In genomic region chr4:46089524-46090125, GRCm38 (mm10) we compare ENCODE assay signal across 24 mouse cellular contexts. TPM values are rescaled to one million over a fixed set of nuclear protein-coding genes. Genes with fewer than 3 reads are reported as not detected.
DNase-seq lines count a peak whose midpoint lies in the region; ATAC-seq and TF ChIP-seq lines count a peak whose summit lies in the region.
"Had no signal": no experiment of that assay in that cellular context is flagged by ENCODE, and none has a peak within 500 bp of the region (broad histone marks: within the 10 kb centered on the region; RNA-seq: fewer than 3 reads in every experiment).

No protein-coding gene starts in this region.

- H3K27me3 ChIP-seq in hindbrain, postnatal 0 days (ENCODE audit: insufficient read depth, low read length) = no peaks in the 10 kb centered on the region
- H3K27me3 ChIP-seq in hindbrain, embryonic 11.5 days (ENCODE audit: control insufficient read depth, insufficient read depth, low read length) = no peaks in the 10 kb centered on the region
- H3K27me3 ChIP-seq: CH12.LX; forebrain, embryonic 13.5 days; hindbrain, embryonic 13.5 days; intestine, embryonic 15.5 days; liver, embryonic 13.5 days; neural tube, embryonic 13.5 days had no signal

- ATAC-seq in cerebellum, adult (ENCODE audit: insufficient number of reproducible peaks, low FRiP score, low TSS enrichment) = no peak
- ATAC-seq in hindbrain, postnatal 0 days = peak; percentile 4; the same call in 1 of the 2 replicates
- no peak for ATAC-seq in hindbrain, embryonic 11.5 days (ENCODE audit: low FRiP score)
- ATAC-seq: forebrain, embryonic 13.5 days; intestine, embryonic 15.5 days had no signal

- no peak overlapping the region for H3K4me3 ChIP-seq in hindbrain, postnatal 0 days (ENCODE audit: low read length)
- no peak overlapping the region for H3K4me3 ChIP-seq in hindbrain, embryonic 11.5 days (ENCODE audit: low read depth, low read length)
- H3K4me3 ChIP-seq: embryonic facial prominence, embryonic 10.5 days; forebrain, embryonic 13.5 days; heart, adult 2 months; hindbrain, embryonic 13.5 days; intestine, embryonic 15.5 days; liver, embryonic 13.5 days; myocyte; neural tube, embryonic 13.5 days had no signal

- 62% methylated on average over 14 of the region's 14 CpGs for WGBS in hindbrain, postnatal 0 days
- WGBS in hindbrain, embryonic 11.5 days = 81% methylated on average over 14 of the region's 14 CpGs

- no peak overlapping the region for H3K27ac ChIP-seq in hindbrain, postnatal 0 days
- no peak overlapping the region for H3K27ac ChIP-seq in hindbrain, embryonic 11.5 days (ENCODE audit: low read depth, low read length)
- H3K27ac ChIP-seq: embryonic facial prominence, embryonic 10.5 days; forebrain, embryonic 13.5 days; heart, adult 2 months; hindbrain, embryonic 13.5 days; intestine, embryonic 15.5 days; liver, embryonic 13.5 days; neural tube, embryonic 13.5 days had no signal

- DNase-seq in cerebellum, postnatal 14 days = peak; percentile 63 to 64
- peak; percentile 54 for DNase-seq in hindbrain, postnatal 0 days (ENCODE audit: low spot score)
- DNase-seq in hindbrain, embryonic 11.5 days (ENCODE audit: low spot score) = no peak
- peak; percentile 72 for DNase-seq in Muller cell, postnatal 12 days (ENCODE audit: inconsistent ontology term)
- DNase-seq in fibroblast of lung, adult 2 months (ENCODE audit: low read depth) = peak; percentile 45
- no peak for DNase-seq in kidney, postnatal 4 days
- DNase-seq: adrenal gland, postnatal 10 days; B cell, adult 2 months; gastrocnemius, postnatal 36 days; heart, adult 2 months; kidney, adult 8-10 months; kidney, postnatal 14 days; liver, embryonic 13.5 days; lung, adult 2 months; midbrain, embryonic 14.5 days; thymus, postnatal 14 days had no signal

- no peaks in the 10 kb centered on the region for H3K36me3 ChIP-seq in hindbrain, postnatal 0 days (ENCODE audit: insufficient read depth, low read length)
- H3K36me3 ChIP-seq in hindbrain, embryonic 11.5 days (ENCODE audit: control insufficient read depth, insufficient read depth, low read length) = no peaks in the 10 kb centered on the region
- H3K36me3 ChIP-seq: embryonic facial prominence, embryonic 10.5 days; hindbrain, embryonic 13.5 days; intestine, embryonic 15.5 days; neural tube, embryonic 13.5 days had no signal

- peaks cover 6% of the 10 kb centered on the region; the same call in 1 of the 2 replicates for H3K4me1 ChIP-seq in hindbrain, postnatal 0 days (ENCODE audit: insufficient read depth, low read length)
- H3K4me1 ChIP-seq in hindbrain, embryonic 11.5 days (replicated peaks; ENCODE audit: control insufficient read depth, insufficient read depth, low read length) = no peaks in the 10 kb centered on the region
- H3K4me1 ChIP-seq: forebrain, embryonic 13.5 days; intestine, embryonic 15.5 days had no signal

- H3K9me3 ChIP-seq in hindbrain, postnatal 0 days (ENCODE audit: low read length) = no peaks in the 10 kb centered on the region
- H3K9me3 ChIP-seq in hindbrain, embryonic 11.5 days (ENCODE audit: control insufficient read depth, low read length) = no peaks in the 10 kb centered on the region
- H3K9me3 ChIP-seq: embryonic facial prominence, embryonic 10.5 days; forebrain, embryonic 13.5 days; hindbrain, embryonic 13.5 days; intestine, embryonic 15.5 days; liver, embryonic 13.5 days; neural tube, embryonic 13.5 days had no signal

- TF ChIP-seq CTCF in hindbrain, postnatal 0 days (IDR thresholded peaks at IDR 0.05; ENCODE audit: low read depth) = no peak

- H3K4me2 ChIP-seq in hindbrain, postnatal 0 days (ENCODE audit: low read depth, low read length) = no peak overlapping the region
- H3K4me2 ChIP-seq in hindbrain, embryonic 11.5 days (replicated peaks; ENCODE audit: low read depth, low read length) = no peak overlapping the region
- H3K4me2 ChIP-seq: forebrain, embryonic 13.5 days; hindbrain, embryonic 13.5 days; intestine, embryonic 15.5 days; liver, embryonic 13.5 days; neural tube, embryonic 13.5 days had no signal

- H3K9ac ChIP-seq in hindbrain, postnatal 0 days (replicated peaks; ENCODE audit: low read length) = no peak overlapping the region
- no peak overlapping the region for H3K9ac ChIP-seq in hindbrain, embryonic 11.5 days (ENCODE audit: low read depth, low read length)
- H3K9ac ChIP-seq: forebrain, embryonic 13.5 days; hindbrain, embryonic 13.5 days; intestine, embryonic 15.5 days; liver, embryonic 13.5 days; neural tube, embryonic 13.5 days had no signal

RNA-seq across cellular contexts. Expression of gene Ncbp1, which starts 48.8 kb away (rescaled TPM):
- total RNA-seq in hindbrain, postnatal 0 days (2014; rRNA removed) = 34.8 and 35.3 TPM in 2 replicates
- polyA plus RNA-seq in hindbrain, postnatal 0 days (2015; fragmentation: Nextera tagmentation; extraction: Ambion mirVana) = 44.7 and 46.2 TPM in 2 replicates
- 124 and 139 TPM in 2 replicates for polyA plus RNA-seq in hindbrain, embryonic 11.5 days (2014; fragmentation: Nextera tagmentation; extraction: Ambion mirVana)

RNA-seq across cellular contexts. Expression of gene Tstd2, which starts 48.9 kb away (rescaled TPM):
- 20.2 and 25.5 TPM in 2 replicates for total RNA-seq in hindbrain, postnatal 0 days (2014; rRNA removed)
- 18.5 and 22.4 TPM in 2 replicates for polyA plus RNA-seq in hindbrain, postnatal 0 days (2015; fragmentation: Nextera tagmentation; extraction: Ambion mirVana)
- 39.3 and 41.4 TPM in 2 replicates for polyA plus RNA-seq in hindbrain, embryonic 11.5 days (2014; fragmentation: Nextera tagmentation; extraction: Ambion mirVana)

RNA-seq across cellular contexts. Expression of gene Tmod1, which starts 50.9 kb away (rescaled TPM):
- total RNA-seq in hindbrain, postnatal 0 days (2014; rRNA removed) = 0.58 and 1.3 TPM in 2 replicates
- polyA plus RNA-seq in hindbrain, postnatal 0 days (2015; fragmentation: Nextera tagmentation; extraction: Ambion mirVana) = 2.3 and 2.5 TPM in 2 replicates
- polyA plus RNA-seq in hindbrain, embryonic 11.5 days (2014; fragmentation: Nextera tagmentation; extraction: Ambion mirVana) = 3.6 and 4.9 TPM in 2 replicates

Comparison
In these comparisons a context has a peak if more than half of its experiments do, and no peak if none do; other contexts are left out.
1. DNase-seq: peak in cerebellum, postnatal 14 days (2 of 2), hindbrain, postnatal 0 days (single experiment), Muller cell, postnatal 12 days (single experiment) and fibroblast of lung, adult 2 months (single experiment); none in hindbrain, embryonic 11.5 days (single experiment) and kidney, postnatal 4 days (0 of 2).